Mouse (Mus musculus) liver, embryonic 14.5 days (tissue): ENCODE measurements around the gene Sigirr.

Experiments used
- CTCF ChIP-seq: IDR thresholded peaks from 2 replicates; pipeline ENCODE4 v1.5.1; 2016; ENCODE audit warnings: antibody characterized with exemption, low read depth, control low read depth
- EP300 ChIP-seq: IDR thresholded peaks from 2 replicates; pipeline ENCODE4 v1.6.1; 2016; ENCODE audit warnings: antibody characterized with exemption, low read depth

DNA sequence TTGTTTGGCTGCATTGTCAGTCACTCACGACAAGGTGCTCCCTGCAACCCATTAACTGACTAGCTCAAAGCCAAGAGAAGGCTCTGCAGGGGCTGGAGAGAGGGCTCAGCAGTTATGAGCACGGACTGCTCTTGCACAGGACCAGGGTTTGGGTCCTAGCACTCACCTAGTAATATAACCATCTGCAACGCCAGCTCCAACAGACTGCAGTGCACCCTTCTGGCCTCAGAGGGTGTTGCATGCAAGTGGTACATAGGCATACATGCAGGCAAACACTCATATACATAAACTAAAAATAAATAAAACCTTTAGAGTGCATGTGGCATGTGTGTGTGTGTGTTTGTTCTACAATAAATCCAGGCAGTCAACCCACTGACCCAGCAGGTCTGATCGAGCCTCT is 44.6 kb downstream of the Sigirr start:
- TF ChIP-seq CTCF: peak; percentile 37
- no peak for TF ChIP-seq EP300
